Mouse (Mus musculus): ENCODE data around the gene Krtap4-6. TPM values are rescaled to one million over a fixed set of nuclear protein-coding genes. Genes with fewer than 3 reads are reported as not detected.
"Not testable (repeated sequence)": the region's sequence is repeated elsewhere in the genome, so short reads cannot be mapped to it uniquely, and the experiment has no call there.

Gene Krtap4-6
- total and polyA plus RNA-seq, 3 experiments = not detected

GRCm38 (mm10) chr11:99644351-99644750 is 21.4 kb downstream of the Krtap4-6 start:
- Histone ChIP-seq H3K4me3 (ENCODE audit: control insufficient read depth in 1 of 2, insufficient read depth in 1 of 2, low read depth in 2 of 2, low read length in 2 of 2) (no peak overlapping the region), H3K79me2 (ENCODE audit: control insufficient read depth, insufficient read depth, low read length, poor library complexity) (no peaks in the 10 kb centered on the region), H3K27me3 (ENCODE audit: control insufficient read depth in 1 of 2, insufficient read depth in 2 of 2, low read length in 2 of 2) (no peaks in the 10 kb centered on the region), H3K9me3 (replicated peaks; ENCODE audit: insufficient read depth, low read length) (no peaks in the 10 kb centered on the region; the same call in 1 of the 2 replicates), H3K4me1 (ENCODE audit: control insufficient read depth in 1 of 2, insufficient read depth in 2 of 2, low read length in 2 of 2) (no peaks in the 10 kb centered on the region), H3K9ac (ENCODE audit: control insufficient read depth, low read depth, low read length, poor library complexity, severe bottlenecking) (no peak overlapping the region), H3K36me3 (ENCODE audit: control insufficient read depth in 1 of 2, insufficient read depth in 2 of 2, low read length in 2 of 2) (no peaks in the 10 kb centered on the region), H3K27ac (ENCODE audit: control insufficient read depth, low read depth, low read length) (no peak overlapping the region)
- no peak for DNase-seq (ENCODE audit: low read depth, low spot score)
- TF ChIP-seq MYB (IDR thresholded peaks at IDR 0.05; ENCODE audit: low read depth, low read length) (no peak), MEF2A (IDR thresholded peaks at IDR 0.05; ENCODE audit: extremely low read depth, insufficient replicate concordance, low read depth, low read length, poor library complexity, severe bottlenecking) (no peak), CHD1 (IDR thresholded peaks at IDR 0.05; ENCODE audit: low read depth, low read length) (no peak), NRF1 (IDR thresholded peaks at IDR 0.05; ENCODE audit: insufficient read depth, low read depth, low read length, poor library complexity, severe bottlenecking) (no peak), MYC (IDR thresholded peaks at IDR 0.05; ENCODE audit: low read depth, low read length) (no peak), POLR2AphosphoS2 (IDR thresholded peaks at IDR 0.05; ENCODE audit: low read length) (no peak), MAZ (IDR thresholded peaks at IDR 0.05; ENCODE audit: low read depth, low read length) (no peak), ELF1 (IDR thresholded peaks at IDR 0.05; ENCODE audit: low read depth, low read length) (no peak), TCF12 (IDR thresholded peaks at IDR 0.05; ENCODE audit: low read depth, low read length) (no peak), MAFK (IDR thresholded peaks at IDR 0.05; ENCODE audit: borderline replicate concordance, low read depth, low read length) (no peak), BHLHE40 (IDR thresholded peaks at IDR 0.05; ENCODE audit: borderline replicate concordance, low read depth, low read length) (no peak)

- H3K79me2 ChIP-seq (ENCODE audit: control insufficient read depth, insufficient read depth, low read length, poor library complexity); H3K27me3 ChIP-seq (ENCODE audit: control insufficient read depth in 1 of 2, insufficient read depth in 2 of 2, low read length in 2 of 2); H3K4me1 ChIP-seq (ENCODE audit: control insufficient read depth in 1 of 2, insufficient read depth in 2 of 2, low read length in 2 of 2); H3K9ac ChIP-seq (ENCODE audit: control insufficient read depth, low read depth, low read length, poor library complexity, severe bottlenecking); H3K9me3 ChIP-seq (replicated peaks; ENCODE audit: insufficient read depth, low read length); H3K4me3 ChIP-seq (ENCODE audit: control insufficient read depth in 1 of 2, insufficient read depth in 1 of 2, low read depth in 2 of 2, low read length in 2 of 2); DNase-seq (ENCODE audit: low read depth, low spot score); H3K36me3 ChIP-seq (ENCODE audit: control insufficient read depth in 1 of 2, insufficient read depth in 2 of 2, low read length in 2 of 2); H3K27ac ChIP-seq (ENCODE audit: control insufficient read depth, low read depth, low read length): not testable (repeated sequence)
Observed at GRCm38 (mm10) chr11:99643635-99644139, 22.1 kb downstream of the Krtap4-6 start, which contains the start of gene Krtap4-7. TSS of gene Krtap4-7 (minus strand) at chr11:99644089.

DNA sequence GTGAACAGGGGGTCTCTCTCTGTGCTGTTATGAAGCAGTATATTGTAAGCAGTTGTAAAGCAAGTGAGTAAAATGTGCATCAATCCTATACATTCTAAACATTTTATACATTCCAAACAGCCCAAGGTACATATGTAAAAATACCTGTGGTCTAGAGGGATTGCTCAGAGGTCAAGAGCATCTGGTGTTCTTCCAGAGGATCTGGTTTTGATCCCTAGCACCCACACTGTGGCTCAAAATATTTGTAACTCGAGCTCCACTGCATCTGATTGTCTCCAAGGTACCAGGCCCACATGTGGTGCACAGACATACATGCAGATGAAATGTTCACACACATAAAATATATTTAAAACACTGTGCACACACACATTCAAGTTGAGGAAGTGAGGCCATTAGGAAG is 24.8 kb downstream of the Krtap4-6 start:
- no peaks in the 10 kb centered on the region; the same call in 1 of the 2 replicates for H3K9me3 ChIP-seq (replicated peaks; ENCODE audit: insufficient read depth, low read length)
- H3K27ac ChIP-seq (ENCODE audit: control insufficient read depth, low read depth, low read length) = no peak overlapping the region
- H3K27me3 ChIP-seq (ENCODE audit: control insufficient read depth in 1 of 2, insufficient read depth in 2 of 2, low read length in 2 of 2) = no peaks in the 10 kb centered on the region
- no peak overlapping the region for H3K4me3 ChIP-seq (ENCODE audit: control insufficient read depth in 1 of 2, insufficient read depth in 1 of 2, low read depth in 2 of 2, low read length in 2 of 2)
- H3K9ac ChIP-seq (ENCODE audit: control insufficient read depth, low read depth, low read length, poor library complexity, severe bottlenecking) = no peak overlapping the region
- no peak for DNase-seq (ENCODE audit: low read depth, low spot score)
- no peak for TF ChIP-seq CTCF (IDR thresholded peaks at IDR 0.05 in 2 of 3, conservative IDR thresholded peaks at IDR 0.05 in 1 of 3; ENCODE audit: control insufficient read depth in 1 of 3, insufficient read depth in 1 of 3, low read depth in 2 of 3, low read length in 3 of 3, poor library complexity in 1 of 3, severe bottlenecking in 1 of 3)
- TF ChIP-seq GATA1 (IDR thresholded peaks at IDR 0.05; ENCODE audit: low read depth, low read length) = no peak
- no peak for TF ChIP-seq USF2 (IDR thresholded peaks at IDR 0.05; ENCODE audit: borderline replicate concordance in 1 of 2, insufficient read depth in 1 of 2, low read depth in 1 of 2, low read length in 2 of 2)
- TF ChIP-seq USF1 (IDR thresholded peaks at IDR 0.05; ENCODE audit: low read depth, low read length) = no peak
- TF ChIP-seq MAFK (IDR thresholded peaks at IDR 0.05; ENCODE audit: borderline replicate concordance, low read depth, low read length) = no peak
- no peak for TF ChIP-seq E2F4 (IDR thresholded peaks at IDR 0.05; ENCODE audit: borderline replicate concordance, low read depth, low read length)
- TF ChIP-seq CHD2 (IDR thresholded peaks at IDR 0.05; ENCODE audit: low read length) = no peak
- TF ChIP-seq ZC3H11A (IDR thresholded peaks at IDR 0.05; ENCODE audit: low read depth, low read length) = no peak
- TF ChIP-seq SMC3 (IDR thresholded peaks at IDR 0.05; ENCODE audit: low read depth, low read length) = no peak
- TF ChIP-seq RCOR1 (IDR thresholded peaks at IDR 0.05; ENCODE audit: low read depth, low read length) = no peak
- TF ChIP-seq NELFE (IDR thresholded peaks at IDR 0.05; ENCODE audit: low read depth, low read length) = no peak
- H3K36me3 ChIP-seq (ENCODE audit: control insufficient read depth in 1 of 2, insufficient read depth in 2 of 2, low read length in 2 of 2) = no peaks in the 10 kb centered on the region
- H3K79me2 ChIP-seq (ENCODE audit: control insufficient read depth, insufficient read depth, low read length, poor library complexity) = no peaks in the 10 kb centered on the region
- no peaks in the 10 kb centered on the region for H3K4me1 ChIP-seq (ENCODE audit: control insufficient read depth in 1 of 2, insufficient read depth in 2 of 2, low read length in 2 of 2)
